Mouse (Mus musculus) spleen, adult 2 months (tissue): ENCODE measurements around the gene Hsf4. TPM values are rescaled to one million over a fixed set of nuclear protein-coding genes. Genes with fewer than 3 reads are reported as not detected.
"Not testable (repeated sequence)": the region's sequence is repeated elsewhere in the genome, so short reads cannot be mapped to it uniquely, and the experiment has no call there.

ENCODE experiments used
- DNase-seq, 2 experiments: peaks; one replicate each; pipeline versions ENCODE4 v3.0.0 to v3.0.0-alpha.2; 2012 to 2021; ENCODE audit warnings: low spot score in 2 of 2, low read depth in 1 of 2
- H3K27ac ChIP-seq: fragments of 200-500 bp; 2 replicates; pipeline ENCODE4 v1.5.1; 2012; ENCODE audit warnings: low read length, inconsistent platforms; ENCODE audit not compliant: insufficient read depth
- H3K27me3 ChIP-seq: fragments of 200-500 bp; 2 replicates; pipeline ENCODE4 v1.6.1; 2012; ENCODE audit warnings: mild to moderate bottlenecking, moderate library complexity, low read length, inconsistent platforms; ENCODE audit not compliant: control insufficient read depth, insufficient read depth
- H3K36me3 ChIP-seq: fragments of 200-500 bp; 2 replicates; pipeline ENCODE4 v1.6.1; 2012; ENCODE audit warnings: mild to moderate bottlenecking, low read length, inconsistent platforms; ENCODE audit not compliant: control insufficient read depth, insufficient read depth
- H3K4me1 ChIP-seq: fragments of 200-500 bp; 2 replicates; pipeline ENCODE4 v1.6.1; 2011; ENCODE audit warnings: inconsistent platforms; ENCODE audit not compliant: control insufficient read depth, insufficient read depth, insufficient read length
- H3K4me3 ChIP-seq: fragments of 200-500 bp; 2 replicates; pipeline ENCODE4 v1.5.1; 2011; ENCODE audit warnings: mild to moderate bottlenecking, inconsistent platforms; ENCODE audit not compliant: insufficient read depth, insufficient read length; ENCODE audit errors: extremely low read depth
- CTCF ChIP-seq: fragments of 200-500 bp; IDR thresholded peaks from 2 replicates; pipeline ENCODE4 v1.5.1; 2011; ENCODE audit warnings: mild to moderate bottlenecking, inconsistent platforms; ENCODE audit not compliant: insufficient read depth, insufficient read length, insufficient replicate concordance; ENCODE audit errors: extremely low read depth
- POLR2A ChIP-seq: fragments of 200-500 bp; IDR thresholded peaks from 2 replicates; pipeline ENCODE4 v1.6.1; 2011; ENCODE audit warnings: low read depth, low read length, inconsistent platforms
- WGBS: fragments of 180-500 bp; shearing (Covaris S2); methylation state at CpG from one replicate; pipeline ENCODE4 v1.1.7; 2018; 5-methylcytosine and 5-hydroxymethylcytosine counted together
- polyA plus RNA-seq: library from polyadenylated mRNA; depleted of rRNA; stranded (reverse); fragments of >200 nt; gene quantifications from 2 replicates; pipeline ENCODE4 v1.2.3, GENCODE M21; 2012

Hsf4 gene
- polyA plus RNA-seq, 1 experiment: 2.7 TPM

DNA sequence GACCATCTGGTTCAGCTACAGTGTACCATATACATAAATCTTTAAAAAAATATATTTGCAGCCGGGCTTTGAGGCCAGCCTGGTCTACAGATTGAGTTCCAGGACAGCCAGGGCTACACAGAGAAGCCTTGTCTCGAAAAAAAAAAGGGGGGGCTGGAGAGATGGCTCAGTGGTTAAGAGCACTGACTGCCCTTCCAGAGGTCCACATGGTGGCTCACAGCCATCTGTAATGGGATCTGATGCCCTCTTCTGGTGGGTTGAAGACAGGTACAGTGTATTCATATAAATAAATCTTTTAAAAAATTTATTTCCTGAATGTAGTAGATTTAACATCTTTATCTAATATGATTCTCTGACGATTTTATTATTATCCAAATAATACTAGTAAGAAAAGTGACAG, 22.2 kb downstream of the Hsf4 start:
- not testable (repeated sequence) for DNase-seq

GRCm38 (mm10) chr8:105292471-105292870, 22.9 kb downstream of the Hsf4 start:
- 94% methylated on average over 7 of the region's 7 CpGs for WGBS
- no peak overlapping the region for H3K4me3 ChIP-seq
- no peak for TF ChIP-seq CTCF
- no peak for TF ChIP-seq POLR2A
- DNase-seq: no peak
- H3K4me1 ChIP-seq: peaks cover 11% of the 10 kb centered on the region
- H3K27ac ChIP-seq: no peak overlapping the region
- no peaks in the 10 kb centered on the region for H3K27me3 ChIP-seq
- H3K36me3 ChIP-seq: no peaks in the 10 kb centered on the region

More for the DNA sequence above, 22.2 kb downstream of the Hsf4 start:
- peaks cover 11% of the 10 kb centered on the region for H3K4me1 ChIP-seq
- not testable (repeated sequence) for H3K27me3 ChIP-seq, H3K36me3 ChIP-seq, H3K27ac ChIP-seq, H3K4me3 ChIP-seq
- WGBS: 68% methylated on average over 3 of the region's 3 CpGs
- 0 out of 2 replicates have a peak, but pooled peaks have one; percentile 4 for TF ChIP-seq CTCF

- Histone ChIP-seq H3K27me3 (no peaks in the 10 kb centered on the region), H3K27ac (no peak overlapping the region), H3K4me1 (peaks cover 15% of the 10 kb centered on the region), H3K36me3 (no peaks in the 10 kb centered on the region), H3K4me3 (no peak overlapping the region)
- no peak for TF ChIP-seq CTCF
- TF ChIP-seq POLR2A: no peak
- DNase-seq: no peak
- 93% methylated on average over 19 of the region's 19 CpGs for WGBS
These were observed 23.8 kb downstream of the Hsf4 start for GRCm38 (mm10) chr8:105293405-105293804.

GRCm38 (mm10) chr8:105294776-105295175, 25.2 kb downstream of the Hsf4 start:
- DNase-seq: no peak
- 84% methylated on average over 9 of the region's 9 CpGs for WGBS
- Histone ChIP-seq H3K4me3 (0 out of 2 replicates have a peak overlapping the region, but pooled peaks have one; percentile 2), H3K27me3 (no peaks in the 10 kb centered on the region), H3K36me3 (peaks cover 3% of the 10 kb centered on the region; the same call in 1 of the 2 replicates), H3K4me1 (peaks cover 20% of the 10 kb centered on the region), H3K27ac (no peak overlapping the region)
- TF ChIP-seq POLR2A (no peak), CTCF (no peak)

DNA sequence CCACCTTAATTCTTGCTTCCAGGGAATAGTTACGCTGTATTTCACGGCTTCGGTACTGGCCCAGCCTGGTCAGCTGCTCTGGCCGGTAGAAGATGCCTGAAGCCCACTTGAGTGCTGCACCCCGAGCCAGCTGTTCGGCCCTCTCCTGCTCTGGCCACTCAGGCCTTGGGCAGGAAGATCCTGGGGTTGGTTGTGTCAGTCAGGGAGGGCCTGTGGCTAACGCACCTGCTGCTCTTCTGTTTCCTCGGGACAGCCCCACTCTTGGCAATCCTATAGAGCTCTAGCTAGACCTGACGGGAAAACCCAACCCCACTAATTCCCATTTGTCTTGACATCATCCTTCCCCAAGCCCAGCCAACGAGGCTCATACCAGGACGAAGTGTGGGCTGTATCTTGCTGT, 25.7 kb downstream of the Hsf4 start:
- TF ChIP-seq CTCF (no peak), POLR2A (no peak)
- peaks cover 15% of the 10 kb centered on the region for H3K4me1 ChIP-seq
- H3K27me3 ChIP-seq: no peaks in the 10 kb centered on the region
- H3K36me3 ChIP-seq: peaks cover 7% of the 10 kb centered on the region
- peak overlapping the region; percentile 11; the same call in 1 of the 2 replicates for H3K27ac ChIP-seq
- peak overlapping the region; percentile 2; the same call in 1 of the 2 replicates for H3K4me3 ChIP-seq
- WGBS: 67% methylated on average over 11 of the region's 11 CpGs
- DNase-seq: no peak

- Histone ChIP-seq H3K27ac (peak within 1 kb of the TSS; percentile 11; the same call in 1 of the 2 replicates), H3K4me1 (peaks cover 10% of the 10 kb centered on the region; the same call in 1 of the 2 replicates), H3K36me3 (peaks cover 11% of the 10 kb centered on the region), H3K4me3 (peak within 1 kb of the TSS; percentile 2; the same call in 1 of the 2 replicates), H3K27me3 (no peaks in the 10 kb centered on the region)
- no peak for TF ChIP-seq CTCF
- no peak for TF ChIP-seq POLR2A
- no peak for DNase-seq
- WGBS: 17% methylated on average over 11 of the region's 11 CpGs
These were observed 26.4 kb downstream of the Hsf4 start, which contains the start of gene Exoc3l for GRCm38 (mm10) chr8:105295895-105296573. Gene Exoc3l, minus strand, starts transcription at chr8:105296101.

DNA sequence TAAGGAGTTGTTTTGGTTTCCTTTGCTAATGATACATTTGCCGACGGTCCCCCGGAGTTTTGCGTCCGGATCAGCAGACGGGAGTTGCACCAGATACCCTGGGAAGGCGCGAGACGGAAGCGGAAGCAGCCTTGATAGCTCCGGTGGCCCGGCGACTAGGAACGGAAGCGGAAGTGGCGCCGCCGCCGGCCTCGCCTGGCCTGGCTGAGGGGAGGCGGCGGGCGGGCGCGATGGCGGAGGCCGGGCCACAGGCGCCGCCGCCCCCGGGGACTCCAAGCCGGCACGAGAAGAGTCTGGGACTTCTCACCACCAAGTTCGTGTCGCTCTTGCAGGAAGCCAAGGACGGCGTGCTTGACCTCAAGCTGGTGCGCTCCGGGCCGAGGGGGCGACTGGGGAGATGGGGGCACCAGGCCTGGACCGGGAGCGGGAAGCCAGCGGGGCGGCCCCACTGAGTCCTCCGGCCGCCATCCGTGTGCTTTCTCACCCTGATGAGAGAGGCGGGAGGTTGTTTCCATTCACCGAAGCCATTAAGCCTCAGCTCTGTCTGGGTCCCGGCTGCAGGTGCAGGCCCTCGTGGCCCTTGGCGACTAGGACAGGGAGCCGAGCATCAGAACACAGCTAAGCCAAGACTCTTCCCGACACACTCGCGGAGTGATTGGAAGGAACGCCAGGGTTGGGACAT, 28.1 kb downstream of the Hsf4 start, which contains the start of gene E2f4:
Gene E2f4, plus strand, starts transcription at position 153 of the 682 bp plus-strand sequence.
- DNase-seq: peak; percentile 71 to 90
- WGBS: 1% methylated on average over 58 of the region's 58 CpGs
- Histone ChIP-seq H3K4me3 (peak within 1 kb of the TSS; percentile 88), H3K36me3 (peaks cover 24% of the 10 kb centered on the region), H3K27ac (peak within 1 kb of the TSS; percentile 58), H3K4me1 (peaks cover 10% of the 10 kb centered on the region; the same call in 1 of the 2 replicates), H3K27me3 (no peaks in the 10 kb centered on the region)
- no peak for TF ChIP-seq CTCF
- TF ChIP-seq POLR2A: peak; percentile 44
